Mouse (Mus musculus) left cerebral cortex, postnatal 14 days (tissue): ENCODE results near the gene Mdga2. TPM values are rescaled to one million over a fixed set of nuclear protein-coding genes. Genes with fewer than 3 reads are reported as not detected.

Experiments
- DNase-seq, 2 experiments: peaks; one replicate each; pipeline ENCODE4 v3.0.0; 2021 to 2022; ENCODE audit warnings: low spot score in 2 of 2, mixed read lengths in 1 of 2
- intact Hi-C: fragments of 180-260 bp; cut with DNase I; formaldehyde crosslinking; loops from one replicate; pipeline ENCODE4 v1.15.1; 2025
- total RNA-seq, 2 experiments: library from RNA; stranded (reverse); gene quantifications; 2 replicates each; pipeline ENCODE4 v1.2.3; 2021

Gene Mdga2
- total RNA-seq, 2 experiments from 2014 or later: 50.0 to 56.2 TPM

DNA sequence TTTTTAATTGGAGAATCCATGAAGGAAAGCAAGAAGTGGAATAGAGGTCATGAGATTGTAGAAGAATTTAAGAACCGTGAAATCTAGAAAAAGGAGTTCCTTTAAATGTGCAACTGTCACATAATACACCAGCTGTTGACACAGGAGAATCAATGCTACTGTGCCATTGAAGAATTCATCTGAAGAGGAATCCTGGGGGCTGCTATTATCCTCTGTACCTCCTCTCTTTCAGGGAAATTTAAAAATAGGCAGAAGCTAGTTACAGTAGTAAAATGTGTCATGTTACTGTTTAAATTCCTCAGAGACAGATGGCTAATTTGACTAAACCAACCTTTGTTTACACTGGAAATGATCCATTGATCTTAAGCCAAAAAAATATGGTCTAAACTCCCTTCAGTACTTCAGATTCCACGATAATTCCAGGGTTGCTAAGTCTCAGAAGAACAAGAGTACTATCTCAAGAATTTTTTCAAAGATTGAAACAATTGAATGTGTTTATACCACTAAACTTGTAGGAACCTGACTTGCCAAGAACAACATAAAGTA is 131.9 kb downstream of the Mdga2 start:
- DNase-seq: no peak
- intact Hi-C loops: loop anchor here (10.0 kb wide), 1 partner anchor 134 kb away; the partner anchor contains the start of gene Mdga2

DNA sequence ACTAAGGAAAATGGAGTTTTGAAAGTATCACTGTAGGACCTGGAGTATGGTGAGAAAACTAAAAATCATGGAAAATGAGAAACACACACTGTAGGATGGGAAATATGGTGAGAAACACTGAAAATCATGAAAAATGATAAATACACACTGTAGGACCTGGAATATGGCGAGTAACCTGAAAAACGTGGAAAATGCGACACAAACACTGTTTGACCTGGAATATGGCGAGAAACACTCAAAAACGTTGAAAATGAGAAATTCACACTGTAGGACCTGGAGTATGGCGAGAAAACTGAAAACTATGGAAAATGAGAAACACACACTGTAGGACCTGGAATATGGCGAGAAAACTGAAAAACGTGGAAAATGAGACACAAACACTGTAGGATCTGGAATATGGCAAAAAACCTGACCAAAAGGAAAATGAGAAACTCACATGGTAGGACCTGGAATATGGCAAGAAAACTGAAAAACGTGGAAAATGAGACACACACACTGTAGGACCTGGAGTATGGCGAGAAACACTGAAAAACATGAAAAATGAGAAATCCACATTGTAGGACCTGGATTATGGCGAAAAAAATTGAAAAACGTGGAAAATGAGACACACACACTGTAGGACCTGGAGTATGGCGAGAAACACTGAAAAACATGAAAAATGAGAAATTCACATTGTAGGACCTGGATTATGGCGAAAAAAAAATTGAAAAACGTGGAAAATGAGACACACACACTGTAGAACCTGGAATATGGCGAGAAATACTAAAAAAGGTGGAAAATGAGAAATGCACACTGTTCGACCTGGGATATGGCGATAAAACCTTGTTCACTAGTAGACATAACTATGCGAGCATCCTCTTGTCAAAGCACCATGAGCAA is 163.0 kb downstream of the Mdga2 start:
- intact Hi-C loops: no loop called here
- DNase-seq: no peak

DNA sequence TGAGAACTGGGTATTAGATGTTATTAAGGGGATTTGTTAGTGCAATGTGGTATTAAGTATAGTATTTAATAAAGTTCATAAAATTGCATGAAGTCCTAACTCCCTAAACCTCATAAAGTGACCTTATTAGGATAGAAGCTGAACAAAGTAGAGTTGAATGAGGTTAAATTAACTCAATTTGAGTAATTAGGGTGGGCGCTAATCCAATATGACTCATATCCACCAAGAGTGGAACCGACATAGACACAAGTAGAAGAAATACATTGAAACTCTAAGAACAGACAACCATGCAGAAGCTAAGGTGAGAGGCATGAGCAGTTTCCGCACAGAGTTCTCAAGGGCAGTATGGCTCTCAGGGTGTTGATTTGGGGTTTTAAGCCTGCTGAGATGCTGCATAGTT is 165.7 kb downstream of the Mdga2 start:
- intact Hi-C loops: no loop called here

DNA sequence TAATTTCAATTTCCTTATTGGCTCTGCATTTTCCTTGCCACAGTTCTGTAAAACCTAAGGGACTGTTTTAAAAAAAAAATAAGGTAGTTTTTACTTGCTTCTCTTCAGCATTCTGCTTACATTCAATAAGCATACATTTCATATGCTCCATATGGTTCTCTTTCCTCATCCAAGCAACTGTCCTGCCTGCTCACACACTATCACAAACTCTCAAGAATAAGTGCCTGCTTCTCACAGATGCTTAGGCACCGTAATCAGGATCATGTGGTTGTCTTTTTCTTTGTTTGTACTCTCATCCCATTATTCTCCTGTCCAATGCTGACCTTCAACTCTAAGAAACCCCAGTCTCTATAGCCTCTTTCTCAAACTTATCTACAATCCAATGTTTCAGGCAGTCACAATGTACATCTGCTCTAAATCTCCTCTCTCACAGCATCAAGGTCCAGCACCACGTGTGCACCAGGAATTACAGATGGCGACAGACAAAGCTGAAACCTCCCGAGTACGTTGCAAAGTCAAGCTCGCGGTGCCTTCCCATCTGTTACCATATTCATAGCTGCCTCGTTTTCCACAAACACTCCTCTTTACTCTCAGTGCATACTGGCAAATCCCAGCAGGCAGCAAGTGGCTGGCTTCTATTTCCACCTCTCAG is 177.1 kb downstream of the Mdga2 start:
- DNase-seq: no peak
- intact Hi-C loops: no loop called here

More for the DNA sequence above, 165.7 kb downstream of the Mdga2 start:
- DNase-seq: no peak

GRCm38 (mm10) chr12:67041865-67042264 is 180.5 kb downstream of the Mdga2 start:
- DNase-seq: peak in 1 of 2 experiments; percentile 38
- intact Hi-C loops: no loop called here

- DNase-seq: no peak
- intact Hi-C loops: no loop called here
These were observed 186.7 kb downstream of the Mdga2 start for GRCm38 (mm10) chr12:67035509-67036261.

- peak; percentile 28 to 43 for DNase-seq
- intact Hi-C loops: loop anchor here (5.0 kb wide), 1 partner anchor 205 kb away; the partner anchor contains the start of gene Mdga2
These were observed 205.2 kb downstream of the Mdga2 start for GRCm38 (mm10) chr12:67017192-67017591.

DNA sequence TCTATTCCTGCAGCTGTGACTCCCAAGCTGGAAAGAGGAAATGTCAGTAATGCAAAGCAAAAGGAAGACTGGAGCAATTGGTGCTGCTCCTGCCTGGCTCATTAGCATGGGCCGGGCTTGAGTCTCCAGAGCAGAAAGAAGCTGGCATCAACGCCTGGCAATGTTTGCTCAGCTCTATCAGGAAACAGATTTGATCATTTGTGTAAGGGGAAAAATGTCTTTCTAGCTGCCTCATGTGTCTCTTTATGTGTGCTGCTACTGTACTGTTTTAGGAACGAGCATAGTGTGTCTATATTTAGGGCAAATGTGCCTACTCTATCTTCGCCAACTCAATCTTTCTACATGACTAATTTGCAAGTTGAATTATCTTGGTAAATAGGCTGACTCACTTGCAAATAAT is 211.0 kb downstream of the Mdga2 start:
- peak; percentile 44 to 45 for DNase-seq
- intact Hi-C loops: no loop called here

DNA sequence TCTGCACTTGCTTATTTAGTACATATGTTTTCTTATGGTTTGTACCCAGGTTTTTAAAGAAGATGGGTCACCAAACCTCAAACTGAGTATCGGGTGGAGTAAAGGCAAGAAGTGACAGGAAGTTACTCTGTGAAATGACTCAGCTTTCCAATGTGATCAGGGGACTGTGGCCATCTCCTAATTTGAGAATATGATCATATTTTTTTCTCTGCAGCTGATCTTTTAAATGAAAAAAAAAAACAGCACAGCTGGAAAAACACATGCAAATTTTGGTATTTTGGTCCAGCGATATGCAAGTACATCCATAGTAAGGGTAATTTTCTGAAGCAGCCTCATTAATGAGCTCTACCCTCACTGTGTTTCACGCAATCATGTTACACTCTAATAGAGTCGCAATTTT is 212.0 kb downstream of the Mdga2 start:
- intact Hi-C loops: no loop called here
- no peak for DNase-seq

DNA sequence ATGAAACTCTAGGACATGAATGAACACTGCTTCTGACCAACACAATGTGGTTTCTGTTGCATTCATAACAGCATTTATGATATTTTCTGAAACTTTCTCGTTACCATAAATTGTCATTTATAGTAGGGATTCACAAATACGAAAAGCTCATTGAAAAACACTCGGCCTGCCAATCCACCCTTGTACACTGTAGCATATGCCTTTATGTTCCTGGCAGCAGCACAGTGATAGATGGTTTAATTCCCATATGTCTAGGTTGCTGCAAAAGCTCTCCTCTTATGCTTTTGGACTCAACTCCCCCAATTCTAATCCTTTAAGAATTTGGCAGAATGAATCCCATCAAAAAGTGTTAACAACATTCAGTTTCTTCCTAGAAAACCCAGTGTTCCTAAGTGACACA is 213.2 kb downstream of the Mdga2 start:
- peak in 1 of 2 experiments; percentile 20 for DNase-seq
- intact Hi-C loops: no loop called here

DNA sequence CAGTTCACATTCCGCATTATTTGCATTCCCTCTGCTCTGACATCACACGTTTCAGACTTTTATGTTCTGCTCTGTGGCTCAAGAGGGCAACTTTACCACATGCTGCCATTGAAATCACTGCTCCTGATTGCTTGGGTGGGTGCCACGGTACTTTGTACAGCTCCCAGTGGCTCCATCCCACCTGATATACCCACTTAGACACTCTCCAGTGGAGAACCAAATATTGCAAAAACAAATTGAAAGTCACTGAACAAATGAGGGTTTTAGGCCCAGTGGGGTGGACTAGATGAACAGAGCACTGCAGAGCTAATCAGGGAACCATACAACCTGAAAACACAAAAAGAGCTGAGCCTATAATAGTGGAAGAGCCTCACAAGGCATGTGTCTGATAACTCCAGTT is 268.2 kb downstream of the Mdga2 start:
- DNase-seq: no peak

GRCm38 (mm10) chr12:66915741-66916140 is 306.6 kb downstream of the Mdga2 start:
- DNase-seq: no peak
- intact Hi-C loops: no loop called here

More for the DNA sequence above, 268.2 kb downstream of the Mdga2 start:
- intact Hi-C loops: no loop called here

DNA sequence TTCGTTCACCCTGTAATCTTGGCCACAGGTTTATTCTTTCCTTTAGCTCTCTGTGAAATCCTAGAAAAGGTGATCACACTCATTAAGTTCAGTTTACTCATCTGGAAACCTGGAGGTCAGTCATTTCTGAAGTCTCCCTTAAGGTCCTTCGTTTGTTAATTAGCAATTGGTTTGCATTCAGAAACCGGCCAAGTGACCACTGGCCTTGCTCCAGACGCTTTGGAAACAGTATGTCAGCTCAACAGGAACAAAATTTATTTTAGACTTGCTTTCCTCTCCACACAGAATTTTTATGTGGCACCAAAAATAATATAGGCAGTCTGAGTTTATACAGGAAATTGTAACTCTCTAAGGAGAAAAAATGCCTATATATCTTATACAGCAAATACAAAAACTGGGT is 323.0 kb downstream of the Mdga2 start:
- no peak for DNase-seq
- intact Hi-C loops: no loop called here

GRCm38 (mm10) chr12:66896790-66897189 is 325.6 kb downstream of the Mdga2 start:
- no peak for DNase-seq
- intact Hi-C loops: no loop called here

- intact Hi-C loops: no loop called here
These were observed 332.1 kb downstream of the Mdga2 start for GRCm38 (mm10) chr12:66890296-66890695.

GRCm38 (mm10) chr12:66889276-66889675 is 333.1 kb downstream of the Mdga2 start:
- intact Hi-C loops: no loop called here

More at GRCm38 (mm10) chr12:66890296-66890695, 332.1 kb downstream of the Mdga2 start:
- no peak for DNase-seq

DNA sequence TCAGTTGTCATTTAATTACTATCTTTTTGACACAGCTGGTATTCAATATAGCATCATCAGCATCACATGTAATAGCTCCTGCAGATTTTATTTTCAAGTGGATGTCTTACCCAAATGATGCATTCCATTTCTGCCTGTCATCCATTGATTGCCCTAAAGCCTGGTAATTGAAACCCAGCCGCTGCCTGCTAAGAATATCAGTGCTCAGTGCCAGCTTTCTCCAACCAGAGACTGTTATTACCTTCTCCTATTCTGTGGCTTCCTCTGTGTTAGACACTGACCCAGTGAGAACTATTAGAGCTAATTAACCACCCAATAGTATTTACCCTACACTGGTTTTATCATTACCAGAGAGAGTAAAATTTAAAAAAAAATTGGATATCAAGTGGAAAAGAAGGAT is 333.7 kb downstream of the Mdga2 start:
- intact Hi-C loops: no loop called here
- no peak for DNase-seq

More at GRCm38 (mm10) chr12:66889276-66889675, 333.1 kb downstream of the Mdga2 start:
- DNase-seq: peak in 1 of 2 experiments; percentile 14

- no peak for DNase-seq
- intact Hi-C loops: no loop called here
These were observed 356.1 kb downstream of the Mdga2 start for GRCm38 (mm10) chr12:66866199-66866598.

DNA sequence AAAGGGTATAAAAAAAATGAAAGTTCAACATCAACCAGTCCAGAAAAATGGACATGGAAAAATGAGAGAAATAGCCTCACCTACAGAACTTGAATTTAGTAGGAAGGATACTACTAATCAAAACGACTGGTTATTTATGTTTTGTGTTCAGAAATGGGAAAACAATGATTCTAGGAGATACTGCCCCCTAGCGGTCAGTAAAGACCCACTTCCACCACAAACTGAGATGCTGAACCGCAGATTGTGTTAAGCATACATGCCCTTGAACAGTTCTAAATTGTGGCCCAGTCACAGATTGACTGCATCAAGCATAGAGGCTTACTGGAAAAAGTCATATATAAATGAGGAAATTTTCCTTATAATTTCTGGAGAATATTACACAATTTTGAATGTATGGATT is 369.2 kb downstream of the Mdga2 start:
- intact Hi-C loops: no loop called here
- DNase-seq: no peak

DNA sequence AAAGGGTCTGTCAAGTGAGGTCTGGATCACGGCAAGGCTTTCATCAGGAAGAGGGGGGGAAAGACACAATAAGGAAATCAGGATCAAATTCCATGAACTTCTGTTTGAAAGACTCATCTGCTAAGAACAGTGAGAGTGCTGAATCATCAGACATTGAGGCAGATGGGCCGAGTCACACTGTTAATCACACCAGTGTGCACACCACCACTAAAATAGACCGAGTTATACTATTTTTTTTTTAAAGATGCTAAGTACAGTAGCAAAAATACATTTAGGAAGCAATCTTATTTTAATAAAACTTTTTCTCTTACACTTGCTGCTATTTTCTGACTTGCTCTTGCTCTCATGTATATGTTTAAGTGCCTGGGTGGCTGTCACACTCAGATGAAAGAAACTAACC is 382.0 kb downstream of the Mdga2 start:
- intact Hi-C loops: no loop called here

More for the DNA sequence above, 382.0 kb downstream of the Mdga2 start:
- peak; percentile 5 to 6 for DNase-seq
